Mouse (Mus musculus) ovary, postnatal 10 days (tissue): ENCODE results near the gene Dusp18.

Source experiments
- DNase-seq: peaks from one replicate; pipeline ENCODE4 v3.0.0; 2022; ENCODE audit warnings: low spot score

The Dusp18 gene

DNA sequence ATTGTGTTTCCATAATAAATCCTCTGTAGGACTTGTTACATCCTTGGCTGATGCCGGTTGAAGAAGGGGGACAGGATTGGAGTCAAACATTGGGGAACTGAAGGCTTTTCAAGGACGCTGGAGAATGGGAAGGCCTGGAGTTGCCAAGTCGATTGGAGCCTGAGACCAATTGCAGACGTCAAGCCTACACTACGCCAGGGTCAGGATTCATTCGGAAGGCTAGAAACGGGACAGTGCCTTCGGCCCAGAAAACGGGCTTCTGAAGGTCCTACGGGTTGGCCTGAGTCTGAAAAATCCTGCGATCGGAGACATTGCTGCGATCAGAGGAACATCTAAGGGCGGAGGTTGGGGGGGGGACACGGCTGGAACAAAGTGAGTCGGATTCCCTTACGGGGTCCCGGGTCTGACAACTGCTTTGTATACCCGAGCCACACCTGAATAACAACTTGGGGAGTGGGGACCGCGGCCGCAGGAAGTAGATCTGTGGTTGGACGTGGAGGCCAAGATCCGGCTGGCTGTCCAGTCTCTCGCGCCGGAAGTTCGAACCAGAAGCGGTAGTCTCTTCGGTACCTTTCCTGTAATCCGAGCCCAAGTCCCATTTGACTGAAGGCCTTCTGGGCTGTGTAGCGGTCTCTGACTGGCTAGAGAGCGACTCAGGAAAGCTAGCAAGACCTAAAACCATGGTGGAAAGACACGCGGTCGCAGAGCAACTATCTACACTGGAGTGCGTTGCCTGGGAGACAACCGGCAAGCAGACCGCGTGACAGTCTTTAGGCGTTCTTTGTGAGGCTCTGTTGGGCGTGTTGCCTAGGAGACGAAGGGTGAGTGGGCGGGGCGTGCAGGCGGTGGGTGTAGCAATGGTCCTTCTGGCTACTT lies at the start of gene Dusp18, which contains the start of gene 4921536K21Rik:
Dusp18 (plus strand) TSS at position 835 of the 876 bp plus-strand sequence.
4921536K21Rik (minus strand) TSS at position 693 of the 876 bp plus-strand sequence.
- DNase-seq: peak; percentile 70

GRCm38 (mm10) chr11:3846351-3846750 lies 48.7 kb upstream of the Dusp18 start:
- DNase-seq: no peak

GRCm38 (mm10) chr11:3849469-3850314 lies 45.3 kb upstream of the Dusp18 start:
- DNase-seq: no peak

DNA sequence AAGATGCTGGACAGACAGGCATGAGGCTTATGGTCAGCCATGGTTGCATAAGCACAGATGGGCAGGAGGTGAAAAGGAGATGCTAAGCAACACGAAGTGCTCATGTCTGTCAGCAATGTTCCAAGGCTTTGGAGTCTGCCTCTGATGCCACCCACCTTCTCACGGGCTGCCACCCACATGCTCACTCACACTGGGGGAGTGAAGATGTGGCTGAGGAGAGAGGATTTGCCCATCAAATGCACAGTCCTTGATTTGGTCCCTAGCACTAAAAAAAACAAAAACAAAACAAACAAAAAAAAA lies 44.8 kb upstream of the Dusp18 start:
- DNase-seq: no peak

DNA sequence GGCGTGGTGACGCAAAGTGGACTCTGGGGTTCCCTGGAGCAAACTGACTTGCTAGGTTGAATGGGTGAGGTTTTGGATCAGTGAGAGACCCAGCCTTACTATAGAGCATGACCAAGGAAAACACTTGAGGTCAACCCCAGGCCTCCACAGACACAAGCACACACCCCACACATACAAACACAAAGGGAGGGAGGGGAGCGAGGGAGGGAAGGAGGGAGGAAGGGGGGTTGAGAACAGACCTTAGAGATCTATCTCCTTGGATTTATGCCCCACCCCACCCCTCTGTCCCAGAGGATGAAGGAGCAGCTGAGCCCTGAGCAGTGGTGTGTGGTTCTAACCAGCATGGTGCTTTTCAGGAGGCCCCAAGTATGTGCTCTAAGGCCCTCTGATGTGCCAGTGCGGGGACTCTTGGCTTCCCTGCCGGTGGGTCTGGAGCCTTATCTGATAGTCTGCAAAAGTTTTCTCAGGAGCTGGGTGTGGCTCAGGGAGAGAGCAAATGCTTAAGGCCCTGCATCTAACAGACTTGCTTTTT lies 44.2 kb upstream of the Dusp18 start:
- DNase-seq: no peak

GRCm38 (mm10) chr11:3851872-3852271 lies 43.2 kb upstream of the Dusp18 start:
- DNase-seq: no peak

DNA sequence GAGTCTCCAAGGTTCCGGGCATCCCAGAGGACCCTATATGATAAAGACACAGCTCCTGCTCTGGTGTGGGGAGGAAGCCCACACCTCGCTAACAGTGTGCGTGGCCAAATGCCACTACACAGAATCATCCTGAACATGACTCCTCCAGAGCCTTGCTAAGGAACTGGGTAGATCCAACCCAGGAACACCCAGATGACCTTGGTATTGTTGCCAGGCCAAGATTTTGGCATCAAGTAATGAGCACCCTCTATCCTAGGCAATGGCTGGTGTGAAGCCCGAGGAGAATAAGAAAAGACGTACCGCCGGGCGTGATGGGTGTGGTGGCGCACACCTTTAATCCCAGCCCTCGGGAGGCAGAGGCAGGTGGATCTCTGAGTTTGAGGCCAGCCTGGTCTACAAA lies 42.0 kb upstream of the Dusp18 start:
- no peak for DNase-seq

- no peak for DNase-seq
Observed at GRCm38 (mm10) chr11:3853481-3854034, 41.5 kb upstream of the Dusp18 start.

DNA sequence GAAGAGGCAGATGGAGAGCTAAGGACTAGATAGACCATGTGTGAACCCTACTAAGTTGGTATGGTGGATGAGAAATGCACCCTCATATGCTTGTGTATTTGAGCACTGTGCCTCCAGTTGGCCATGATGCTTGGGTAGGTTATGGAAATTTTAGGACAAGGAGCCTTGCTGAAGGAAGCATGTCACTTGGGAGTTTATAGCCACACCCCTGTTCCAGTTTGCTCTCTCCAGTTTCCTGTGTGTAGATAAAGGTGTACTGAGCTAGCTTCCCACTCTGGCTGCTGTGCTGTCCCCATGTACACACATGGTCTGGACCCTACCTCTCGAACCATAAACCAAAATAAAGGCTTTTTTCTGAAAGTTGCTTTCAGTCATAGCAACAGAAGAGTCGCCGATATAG lies 40.9 kb upstream of the Dusp18 start:
- DNase-seq: no peak

GRCm38 (mm10) chr11:3855846-3856245 lies 39.2 kb upstream of the Dusp18 start:
- DNase-seq: no peak

GRCm38 (mm10) chr11:3857902-3858301 lies 37.1 kb upstream of the Dusp18 start:
- DNase-seq: no peak

DNA sequence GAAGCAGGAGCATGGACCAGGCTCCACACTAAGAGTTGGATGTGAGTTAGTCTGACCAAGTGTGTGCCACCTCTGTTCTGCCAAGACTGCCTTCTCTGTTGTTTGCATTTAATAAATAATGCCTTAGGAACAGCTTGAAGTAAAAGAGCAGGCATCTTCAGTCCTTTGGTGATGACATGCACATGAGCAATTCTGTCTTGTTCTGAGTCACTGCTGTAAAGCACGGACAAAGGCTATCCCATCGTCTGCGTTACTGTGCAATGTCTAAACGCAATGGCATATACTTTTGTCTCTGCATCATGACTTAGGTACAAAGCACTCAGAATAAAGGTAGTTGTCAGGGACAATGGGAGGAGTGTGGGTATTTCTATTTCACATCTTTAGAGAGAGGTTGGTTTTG lies 35.3 kb upstream of the Dusp18 start:
- DNase-seq: no peak

DNA sequence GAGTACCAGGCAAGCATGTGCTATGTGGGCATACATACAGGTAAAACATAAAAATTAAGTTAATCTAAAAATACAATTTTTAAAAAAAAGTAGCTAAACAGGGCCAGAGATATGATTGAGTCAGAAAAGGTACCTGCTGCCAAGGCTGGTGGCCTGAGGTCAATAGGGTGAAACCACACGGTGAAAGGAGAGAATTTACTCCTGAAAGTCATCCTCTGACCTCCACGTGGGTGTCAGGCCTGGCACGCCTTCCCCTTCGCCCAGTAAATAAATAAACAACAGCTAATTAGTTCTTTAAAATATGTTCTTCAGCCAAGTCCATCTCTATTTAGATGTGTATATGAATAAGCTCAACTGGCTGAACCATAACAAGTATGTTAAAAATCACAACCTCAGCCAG lies 34.7 kb upstream of the Dusp18 start:
- DNase-seq: no peak

DNA sequence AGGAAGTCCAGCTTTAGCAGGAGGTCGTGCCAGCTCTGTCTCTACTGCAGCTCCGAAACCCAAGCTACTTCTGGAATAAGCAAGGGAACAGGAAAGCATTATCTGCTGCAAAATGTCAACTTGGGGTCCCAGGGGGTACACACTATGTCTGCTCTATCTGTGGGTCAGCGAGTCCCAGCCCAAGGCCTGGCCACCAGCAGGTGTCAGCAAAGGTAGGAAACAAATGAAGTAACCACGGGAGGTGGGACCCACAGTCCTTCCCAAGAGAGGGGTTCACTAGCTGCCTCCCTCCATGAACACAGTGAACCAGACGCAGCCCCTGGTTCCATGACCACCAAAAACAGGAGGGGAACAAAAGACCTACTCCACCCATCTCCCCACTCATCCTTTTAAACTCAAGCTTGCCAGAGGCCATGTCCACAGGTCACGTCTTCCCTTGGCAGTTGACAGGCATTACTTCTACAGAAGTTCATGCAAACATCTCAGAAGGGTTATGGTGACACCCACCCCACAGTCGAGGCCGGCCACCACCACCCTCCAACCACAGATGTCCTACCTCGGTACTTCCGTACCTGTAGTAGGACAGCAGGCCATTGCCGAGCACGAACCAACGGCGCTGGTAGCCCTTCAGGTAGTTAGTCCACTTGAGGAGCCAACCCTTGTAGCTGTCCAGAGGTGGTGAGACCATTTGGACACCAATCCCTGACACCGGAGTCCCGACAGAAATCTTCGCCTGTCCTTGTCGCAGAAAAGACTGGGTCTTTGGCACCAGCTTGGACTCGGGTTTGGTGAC lies 32.2 kb upstream of the Dusp18 start:
- no peak for DNase-seq

- peak; percentile 10 for DNase-seq
Observed at GRCm38 (mm10) chr11:3863454-3864112, 31.5 kb upstream of the Dusp18 start, which contains the start of gene Osbp2. Osbp2 (minus strand) TSS chr11:3863903.

GRCm38 (mm10) chr11:3864343-3864742 lies 30.7 kb upstream of the Dusp18 start:
- no peak for DNase-seq

- DNase-seq: no peak
Observed at GRCm38 (mm10) chr11:3876419-3876818, 18.6 kb upstream of the Dusp18 start.

DNA sequence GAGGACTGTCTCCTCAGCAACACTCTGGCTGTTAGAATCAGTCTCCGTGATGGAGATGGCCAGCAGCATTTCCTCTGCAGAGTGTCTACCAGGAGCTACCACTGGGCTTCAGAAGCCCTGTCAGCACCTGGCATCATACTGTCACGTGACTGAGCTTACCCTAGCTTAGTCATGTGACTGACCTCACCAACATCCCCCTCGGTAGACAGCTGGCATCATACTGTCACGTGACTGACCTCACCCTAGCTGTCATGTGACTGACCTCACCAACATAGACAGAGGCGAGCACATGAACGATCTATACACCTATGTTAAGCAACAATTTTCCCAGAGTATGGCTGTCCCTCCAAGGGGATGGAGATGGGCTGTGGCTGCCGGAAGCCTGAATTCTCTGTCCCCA lies 16.4 kb upstream of the Dusp18 start:
- no peak for DNase-seq

GRCm38 (mm10) chr11:3879836-3880235 lies 15.2 kb upstream of the Dusp18 start:
- DNase-seq: peak; percentile 27

DNA sequence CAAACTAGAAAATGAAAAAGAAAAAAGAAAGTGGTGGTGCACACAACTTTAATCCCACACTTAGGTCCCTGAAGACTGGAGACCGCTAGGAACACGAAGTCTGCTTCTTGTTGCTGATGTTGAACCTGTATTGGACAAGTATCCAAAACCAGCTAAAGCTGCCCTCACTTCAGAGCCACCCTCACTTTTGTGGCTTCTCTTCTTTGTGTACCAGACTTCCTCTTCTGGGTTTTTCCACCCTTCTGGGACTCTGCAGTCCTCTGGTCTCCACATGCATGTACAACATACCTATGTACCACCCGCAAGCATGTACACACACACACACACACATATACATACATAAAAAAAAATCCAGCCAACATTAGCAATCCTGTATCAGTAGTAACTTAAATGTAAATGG lies 11.3 kb upstream of the Dusp18 start:
- no peak for DNase-seq

GRCm38 (mm10) chr11:3887331-3887730 lies 7.7 kb upstream of the Dusp18 start:
- no peak for DNase-seq
